Mouse (Mus musculus) heart, adult 18-20 months (tissue): ENCODE results near the gene Me3. TPM values are rescaled to one million over a fixed set of nuclear protein-coding genes. Genes with fewer than 3 reads are reported as not detected.

Source experiments
- DNase-seq, 2 experiments: peaks; one replicate each; pipeline ENCODE4 v3.0.0; 2021 to 2022; ENCODE audit warnings: mixed read lengths in 1 of 2
- total RNA-seq, 2 experiments: library from RNA; stranded (reverse); gene quantifications; 2 replicates each; pipeline ENCODE4 v1.2.3; 2021

Gene Me3
- total RNA-seq, 2 experiments from 2014 or later, result 135 to 136 TPM

- DNase-seq, result no peak
These were observed 271.5 kb downstream of the Me3 start, which contains the start of gene Ccdc81 for GRCm38 (mm10) chr7:89903442-89904343. Ccdc81 (minus strand) TSS chr7:89903629.

Other genes starting within 250 kb of the Me3 start
- gene Tmem135, start 228.2 kb upstream of the Me3 start, total RNA-seq, result 10 to 100 TPM; 34.9 to 39.4 TPM
- 10 to 100 TPM; 32.2 to 34.5 TPM for gene Fzd4, start 228.0 kb upstream of the Me3 start, total RNA-seq
- 10 to 100 TPM; 20.3 to 23.0 TPM for gene Prss23, start 105.2 kb upstream of the Me3 start, total RNA-seq